Mouse (Mus musculus): ENCODE results near the gene Atp1b1. TPM values are rescaled to one million over a fixed set of nuclear protein-coding genes. Genes with fewer than 3 reads are reported as not detected.

Atp1b1 gene
- total RNA-seq, 2 experiments from 2014 or later, result 722 to 767 TPM

DNA sequence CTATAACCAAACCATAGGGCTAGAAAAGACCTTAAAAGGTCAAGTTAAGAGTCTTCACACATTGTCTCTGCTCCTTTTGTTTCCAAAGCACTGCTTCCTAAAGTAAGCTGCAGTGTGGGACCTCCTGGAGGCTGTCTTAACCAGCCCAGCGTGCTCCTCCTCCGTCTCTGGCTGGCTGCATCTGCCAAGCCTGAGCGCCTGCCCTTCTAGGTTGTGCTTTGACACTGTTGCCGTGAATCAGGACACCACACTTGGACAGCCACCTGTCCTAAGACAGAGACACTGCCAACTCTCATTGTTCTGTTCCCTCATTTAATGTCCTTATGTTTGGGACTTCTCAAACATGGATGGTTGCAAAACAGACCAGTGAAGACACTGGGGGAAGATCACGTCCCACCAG, 51.6 kb downstream of the Atp1b1 start:
- DNase-seq, result no peak

DNA sequence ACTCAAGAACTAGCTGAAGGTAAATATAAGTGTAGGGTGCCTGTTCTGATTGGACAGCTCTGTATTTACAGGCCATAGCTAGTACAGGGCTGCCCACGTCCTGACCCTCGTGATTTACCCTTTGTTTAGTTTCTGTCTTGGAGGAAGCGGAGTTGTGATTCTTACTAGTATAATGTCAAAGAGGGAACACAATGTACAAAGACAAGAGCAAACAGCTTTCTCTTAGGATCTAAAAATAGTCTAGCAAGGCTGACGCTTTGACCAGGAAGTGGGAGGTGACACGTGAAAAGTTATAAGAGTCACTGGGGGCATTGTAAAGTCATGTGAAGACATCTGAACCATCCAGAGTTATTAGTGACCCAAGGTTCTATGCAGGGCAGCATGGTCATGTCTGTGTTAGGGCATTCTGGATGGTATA, 52.8 kb downstream of the Atp1b1 start:
- DNase-seq, result no peak
- intact Hi-C loops (cut with DNase I), result no loop called here

More for the DNA sequence above, 51.6 kb downstream of the Atp1b1 start:
- intact Hi-C loops (cut with DNase I), result no loop called here

DNA sequence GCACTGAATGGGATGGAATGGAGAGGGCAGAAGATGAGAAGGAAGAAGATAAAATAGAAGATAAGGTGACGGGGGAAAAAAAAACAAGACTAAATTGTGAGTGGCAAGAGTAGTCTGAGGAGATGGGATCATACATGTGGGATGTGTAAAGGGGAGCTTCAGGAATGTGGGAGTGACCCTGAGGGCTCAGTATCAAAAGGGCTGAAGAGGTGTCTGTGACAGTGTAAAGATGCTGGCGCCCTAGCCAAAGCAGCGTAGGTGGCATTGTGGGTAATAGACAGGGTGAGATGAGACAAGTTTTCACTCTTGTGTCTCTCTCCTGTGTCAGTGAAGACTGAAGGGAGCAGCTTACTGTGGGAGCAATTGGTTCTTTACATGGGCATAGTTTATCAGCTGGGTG, 58.6 kb downstream of the Atp1b1 start:
- no peak for DNase-seq
- intact Hi-C loops (cut with DNase I), result no loop called here

DNA sequence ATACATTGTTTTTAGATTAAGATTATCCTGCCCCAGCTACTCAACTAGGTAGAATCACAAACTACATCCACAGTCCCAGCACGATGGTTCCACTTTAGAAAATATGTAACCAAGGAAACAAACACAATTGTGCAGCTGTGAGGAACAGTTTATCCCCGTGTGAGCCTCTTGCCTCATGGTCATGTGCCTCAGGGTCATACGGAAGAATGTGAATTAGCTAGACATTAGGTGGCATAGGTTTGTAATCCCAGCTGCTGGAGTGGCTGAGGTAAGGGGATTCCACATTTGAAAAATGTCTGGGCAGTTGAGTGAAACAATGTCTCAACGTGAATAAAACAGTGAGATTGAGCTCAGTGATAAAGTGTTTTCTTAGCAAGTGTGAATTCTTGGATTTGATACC, 60.5 kb downstream of the Atp1b1 start:
- no peak for DNase-seq
- intact Hi-C loops (cut with DNase I), result no loop called here

DNA sequence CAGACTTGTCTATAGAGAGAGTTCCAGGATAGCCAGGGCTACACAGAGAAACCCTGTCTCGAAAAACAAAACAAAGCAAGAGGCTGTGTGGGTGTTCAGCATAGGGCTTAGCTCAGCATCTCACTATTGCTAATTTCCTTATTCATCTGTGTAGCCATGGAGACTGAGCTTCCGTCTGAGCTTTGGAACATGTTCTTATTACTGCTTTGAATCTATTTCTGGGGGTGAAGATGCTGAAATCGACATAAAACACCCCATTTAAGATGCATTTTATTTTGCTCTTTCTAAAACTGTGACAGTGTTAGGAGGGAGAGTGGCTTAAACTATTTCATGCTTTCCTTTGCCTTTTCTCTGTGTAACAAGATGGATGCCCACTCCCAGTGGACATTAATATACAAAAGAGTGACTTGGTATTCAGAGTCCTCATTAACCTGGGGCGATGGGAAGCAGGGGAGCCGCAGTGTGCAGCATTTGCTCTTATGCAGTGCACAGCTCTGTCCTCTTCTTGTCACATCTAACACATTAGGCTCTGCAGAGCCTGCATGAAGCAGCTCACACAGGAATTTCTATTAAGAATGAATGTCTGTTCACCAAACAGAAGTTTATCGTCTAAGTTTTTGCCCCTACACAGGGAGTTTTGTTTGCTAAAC, 62.9 kb downstream of the Atp1b1 start:
- intact Hi-C loops (cut with DNase I), result no loop called here
- DNase-seq, result no peak

DNA sequence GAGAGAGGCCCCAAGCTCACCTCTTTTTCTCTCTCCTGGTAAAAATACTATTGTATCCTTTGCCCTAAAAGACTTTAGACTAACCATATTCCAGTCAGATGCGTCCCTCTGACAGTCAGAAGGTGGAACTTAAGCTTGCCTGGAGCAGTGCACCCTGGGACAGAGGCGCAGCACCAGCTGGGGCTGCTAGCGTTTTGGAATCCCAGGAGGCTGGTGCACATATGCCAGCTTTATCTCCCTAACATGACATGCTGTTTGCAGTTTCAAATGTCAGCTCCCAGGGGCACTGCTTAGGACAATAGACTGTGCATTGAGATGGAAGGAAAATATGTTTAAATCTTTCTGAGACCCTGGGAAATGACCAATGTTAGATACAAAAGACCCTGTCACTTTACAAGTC, 66.0 kb downstream of the Atp1b1 start:
- intact Hi-C loops (cut with DNase I), result no loop called here
- peak; percentile 25 for DNase-seq

DNA sequence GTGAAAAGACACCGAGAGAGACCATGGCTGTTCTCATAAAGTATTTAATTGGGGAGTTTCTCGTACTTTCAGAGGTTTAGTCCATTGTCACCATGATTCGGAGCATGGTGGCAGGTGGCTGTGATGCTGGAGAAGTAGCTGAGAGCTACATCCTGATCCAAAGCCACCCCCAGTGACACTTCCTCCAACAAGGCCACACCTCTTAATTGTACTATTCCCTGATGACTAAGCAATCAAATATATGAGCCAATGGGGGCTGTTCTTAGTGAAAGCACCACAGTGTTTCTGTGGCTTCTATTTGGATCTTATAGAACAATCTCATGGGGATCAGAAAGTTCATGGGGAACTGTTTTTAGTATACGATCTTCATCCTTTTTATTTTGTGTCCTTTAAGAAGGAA, 68.4 kb downstream of the Atp1b1 start:
- intact Hi-C loops (cut with DNase I), result no loop called here
- DNase-seq, result no peak

Other genes starting within 250 kb of the Atp1b1 start
- gene Slc19a2, start 209.3 kb downstream of the Atp1b1 start, total RNA-seq (2021), result 1 to 10 TPM; 8.9 to 9.1 TPM
- gene Ccdc181, start 182.8 kb downstream of the Atp1b1 start, total RNA-seq (2021), result 10 to 100 TPM; 21.2 to 22.3 TPM
- gene Nme7, start 154.2 kb downstream of the Atp1b1 start, total RNA-seq (2021), result 10 to 100 TPM; 21.5 to 24.4 TPM
- 10 to 100 TPM; 19.8 to 24.3 TPM for gene Blzf1, start 150.9 kb downstream of the Atp1b1 start, total RNA-seq (2021)

Measured in left cerebral cortex, postnatal 4 days (tissue).